Mouse (Mus musculus) telencephalon, adult 2 months (tissue): ENCODE measurements around the gene Zbtb49.
A peak's percentile ranks its signal among the peaks of the same experiment; 100 is the strongest.

Source experiments
- DNase-seq: peaks from one replicate; pipeline ENCODE4 v3.0.0-alpha.2; 2011; ENCODE audit warnings: low read depth, low spot score

The Zbtb49 gene

DNA sequence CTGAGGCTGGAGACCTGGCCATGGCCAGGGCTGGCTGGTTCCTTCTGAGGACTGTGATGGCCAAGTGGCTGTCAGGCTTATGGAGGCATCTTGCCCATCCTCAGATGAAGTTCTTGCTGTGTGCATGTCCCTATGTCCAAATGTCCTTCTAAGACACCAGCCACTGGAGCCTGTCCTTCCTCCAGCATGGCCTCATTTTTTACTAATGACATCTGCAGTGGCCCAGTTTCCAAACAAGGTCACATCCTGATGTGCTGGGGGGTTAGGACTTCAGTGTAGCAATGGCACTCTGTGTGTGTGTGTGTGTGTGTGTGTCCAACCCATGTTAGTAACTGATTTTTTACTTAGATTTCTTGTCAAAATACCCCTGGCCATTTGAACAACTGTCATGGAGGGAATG is 24.3 kb downstream of the Zbtb49 start:
- DNase-seq, result no peak

DNA sequence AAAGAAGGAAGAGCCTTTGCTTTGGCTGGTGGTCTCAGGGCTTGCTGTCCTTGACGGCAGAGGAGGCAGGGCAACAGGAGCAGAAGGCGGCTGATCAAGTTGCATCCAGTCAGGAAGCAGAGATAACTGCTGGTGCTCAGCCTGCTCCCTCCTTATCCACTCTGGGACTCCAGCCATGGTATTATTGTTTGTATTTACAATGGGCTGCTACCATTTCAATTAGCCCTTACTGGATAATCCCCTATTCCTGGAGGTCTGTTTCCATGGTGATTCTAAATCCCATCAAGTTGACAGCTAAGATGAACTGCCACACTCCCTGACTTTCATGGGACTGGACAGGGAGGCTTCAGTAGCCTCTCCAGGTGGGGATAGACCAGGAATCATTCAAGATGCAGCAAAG is 25.3 kb downstream of the Zbtb49 start:
- no peak for DNase-seq

DNA sequence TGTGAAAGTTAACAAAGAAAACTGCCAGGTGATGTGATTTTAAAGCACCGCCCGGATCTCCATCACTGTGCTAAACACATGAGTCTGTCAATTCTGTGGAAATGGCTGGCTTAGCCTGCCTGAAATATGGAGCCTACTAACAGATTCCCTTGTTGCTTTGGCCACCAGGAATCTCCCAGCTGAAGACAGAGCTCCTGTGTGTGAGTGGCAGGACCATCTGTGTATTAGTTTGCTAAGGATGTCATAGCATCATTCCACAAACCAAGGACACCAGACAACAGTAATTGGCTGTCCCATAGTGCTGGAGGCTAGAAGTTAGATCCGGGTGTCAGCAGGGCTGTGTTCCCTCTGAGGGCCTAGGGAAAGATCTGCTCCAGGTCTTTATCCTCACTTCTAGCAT is 29.4 kb downstream of the Zbtb49 start:
- DNase-seq, result no peak

DNA sequence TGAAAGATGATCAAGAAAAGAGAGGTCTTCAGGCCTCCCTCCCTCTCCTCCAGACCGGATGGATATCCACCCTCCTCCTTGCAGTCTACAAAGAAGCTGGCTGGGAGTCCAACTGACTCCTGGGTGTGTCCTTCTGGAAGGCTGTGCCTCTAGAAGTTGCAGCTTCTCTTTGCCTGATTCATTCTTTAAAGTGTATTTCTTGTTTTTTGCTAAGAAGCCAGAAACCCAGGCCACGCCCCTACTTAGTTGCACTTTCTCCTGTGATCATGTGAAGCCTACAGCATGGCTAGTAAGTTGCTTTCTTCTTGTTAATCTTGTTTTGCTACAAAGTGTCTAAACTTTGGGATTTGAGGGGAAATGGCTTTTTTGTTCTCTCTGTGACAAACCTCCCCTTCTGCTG is 33.3 kb downstream of the Zbtb49 start:
- DNase-seq, result no peak

DNA sequence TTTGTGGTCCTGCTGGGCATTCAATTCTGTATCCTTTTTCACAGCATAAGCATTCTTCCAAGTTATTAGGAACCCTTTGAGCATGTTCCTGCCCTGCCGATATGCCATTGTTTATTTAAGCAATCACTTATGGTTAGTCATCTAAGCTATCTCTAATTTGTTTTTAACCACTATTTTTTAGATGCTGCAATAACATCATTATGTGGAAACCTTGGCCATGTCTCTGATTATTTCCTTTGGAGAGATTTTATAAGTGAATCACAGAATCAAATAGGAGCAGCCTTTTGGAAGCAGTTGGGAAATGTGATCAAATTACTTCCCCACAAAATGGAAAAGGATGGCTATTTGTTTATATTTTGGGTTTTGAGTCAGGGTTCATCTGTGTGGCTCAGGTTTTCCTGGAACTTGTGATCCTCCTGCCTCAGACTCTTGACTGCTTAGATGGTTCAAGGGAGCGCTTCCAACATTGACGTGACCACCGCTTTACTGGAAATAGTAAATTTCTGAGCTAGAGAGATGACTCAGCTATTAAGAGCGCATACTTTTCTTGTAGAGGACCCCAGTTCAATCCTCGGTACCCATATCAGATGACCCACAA is 35.5 kb downstream of the Zbtb49 start:
- no peak for DNase-seq

DNA sequence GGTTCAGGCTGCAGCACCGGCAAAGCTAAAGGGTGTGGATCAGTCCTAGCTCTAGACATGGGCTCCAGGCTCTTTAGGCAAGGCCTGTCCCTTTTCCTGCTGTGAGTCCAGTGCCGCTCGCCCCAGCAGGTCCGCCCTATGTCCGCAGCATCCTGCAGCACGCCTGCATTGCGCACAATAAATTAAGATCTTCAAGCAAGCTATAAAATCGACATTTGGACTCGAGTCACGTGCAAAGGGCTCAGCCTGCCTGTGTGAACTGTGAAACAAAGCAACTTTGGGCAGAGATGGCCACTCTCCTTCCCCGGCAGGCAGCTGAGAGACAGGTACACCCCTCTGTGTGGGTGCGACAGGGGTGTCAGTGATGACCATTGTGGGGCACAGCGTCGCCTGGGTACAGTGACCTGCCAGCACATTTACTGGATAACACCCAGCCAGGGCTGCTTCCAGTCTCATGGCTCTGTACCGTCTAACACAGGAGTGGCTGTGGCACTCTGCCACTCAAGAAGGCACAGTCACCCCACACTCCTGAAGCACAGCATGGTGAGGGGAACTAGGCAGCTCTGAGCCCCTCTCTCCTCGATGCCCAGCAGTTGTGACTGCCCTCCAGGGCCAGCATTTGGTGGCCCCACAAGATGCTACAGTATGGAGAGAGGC is 45.9 kb downstream of the Zbtb49 start:
- no peak for DNase-seq

DNA sequence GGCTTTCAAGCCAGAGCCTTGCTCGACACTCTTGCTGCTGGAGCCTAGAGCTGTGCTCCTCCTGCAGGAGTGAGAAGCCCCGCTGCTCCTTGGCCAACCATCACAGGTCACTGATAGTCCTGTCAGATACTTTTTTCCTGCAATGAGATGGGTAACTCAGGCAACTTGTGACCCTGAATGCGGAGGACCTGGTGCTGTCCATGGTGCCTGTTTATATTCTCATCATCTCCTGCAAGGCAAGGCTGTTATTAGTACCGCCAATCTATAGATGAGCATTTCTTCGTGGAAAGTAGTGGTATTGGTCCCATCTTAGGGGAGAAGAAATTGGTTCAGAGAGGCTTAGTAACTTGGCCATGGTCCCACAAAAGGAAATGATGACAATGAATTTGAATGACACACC is 46.5 kb downstream of the Zbtb49 start:
- no peak for DNase-seq

DNA sequence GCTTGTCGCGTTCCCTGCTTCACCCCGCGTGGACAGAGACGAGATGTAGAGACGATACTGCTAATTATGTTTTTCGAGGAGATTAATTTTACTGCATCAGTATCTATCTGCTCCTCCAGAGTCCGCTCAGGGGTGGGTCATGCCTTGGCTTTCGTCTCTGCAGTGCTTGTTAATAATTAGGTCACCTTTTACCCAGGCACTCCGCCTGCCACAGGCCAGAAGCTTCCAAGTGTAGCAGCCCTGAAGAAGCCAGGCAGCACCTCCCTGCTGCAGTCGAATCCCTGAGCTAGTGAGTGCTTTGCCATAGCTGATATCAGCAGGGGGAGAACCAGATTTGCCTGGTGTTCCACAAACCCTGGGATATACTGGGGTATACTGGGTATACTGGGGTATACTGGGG is 51.8 kb downstream of the Zbtb49 start:
- no peak for DNase-seq

DNA sequence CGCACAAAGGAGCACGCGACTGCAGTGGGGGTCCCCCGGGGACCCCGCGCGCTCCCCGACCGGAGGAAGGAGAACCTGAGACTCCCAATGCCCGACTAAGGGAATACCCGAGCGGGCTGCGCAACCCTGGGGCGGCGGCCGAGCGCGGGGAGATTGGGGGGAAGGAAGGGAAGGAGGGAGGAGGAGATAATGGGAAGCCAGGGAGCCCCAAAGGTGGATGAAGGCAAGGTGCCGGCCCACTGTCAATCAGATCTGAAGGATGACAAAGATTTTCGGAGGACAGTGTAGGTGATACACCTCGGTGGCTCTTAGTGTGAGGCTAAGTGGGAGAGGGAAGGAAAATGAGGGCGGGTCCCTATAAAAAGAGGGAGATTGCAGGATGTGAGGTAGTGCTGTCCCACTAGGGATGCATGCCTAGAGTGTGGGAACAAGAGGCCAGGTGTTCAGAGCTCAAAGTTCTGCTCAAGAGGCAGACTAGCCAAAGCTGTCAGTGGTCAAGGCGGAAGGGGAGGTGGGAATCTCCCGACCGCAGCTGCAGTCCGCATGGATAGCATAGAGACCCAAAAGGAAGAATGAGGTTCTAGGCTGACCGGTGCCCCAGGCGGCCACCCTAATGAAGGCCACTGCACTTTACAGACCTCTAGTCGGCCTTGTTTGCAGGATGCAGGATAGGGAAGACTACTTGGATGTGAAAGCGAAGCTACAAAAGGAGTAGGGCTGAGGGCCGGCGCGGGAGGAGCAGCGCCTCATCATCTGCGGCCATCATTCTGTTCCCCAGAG is 60.4 kb downstream of the Zbtb49 start, which contains the start of gene Nsg1:
Nsg1 (minus strand) TSS at position 274 of the 780 bp plus-strand sequence.
- no peak for DNase-seq

DNA sequence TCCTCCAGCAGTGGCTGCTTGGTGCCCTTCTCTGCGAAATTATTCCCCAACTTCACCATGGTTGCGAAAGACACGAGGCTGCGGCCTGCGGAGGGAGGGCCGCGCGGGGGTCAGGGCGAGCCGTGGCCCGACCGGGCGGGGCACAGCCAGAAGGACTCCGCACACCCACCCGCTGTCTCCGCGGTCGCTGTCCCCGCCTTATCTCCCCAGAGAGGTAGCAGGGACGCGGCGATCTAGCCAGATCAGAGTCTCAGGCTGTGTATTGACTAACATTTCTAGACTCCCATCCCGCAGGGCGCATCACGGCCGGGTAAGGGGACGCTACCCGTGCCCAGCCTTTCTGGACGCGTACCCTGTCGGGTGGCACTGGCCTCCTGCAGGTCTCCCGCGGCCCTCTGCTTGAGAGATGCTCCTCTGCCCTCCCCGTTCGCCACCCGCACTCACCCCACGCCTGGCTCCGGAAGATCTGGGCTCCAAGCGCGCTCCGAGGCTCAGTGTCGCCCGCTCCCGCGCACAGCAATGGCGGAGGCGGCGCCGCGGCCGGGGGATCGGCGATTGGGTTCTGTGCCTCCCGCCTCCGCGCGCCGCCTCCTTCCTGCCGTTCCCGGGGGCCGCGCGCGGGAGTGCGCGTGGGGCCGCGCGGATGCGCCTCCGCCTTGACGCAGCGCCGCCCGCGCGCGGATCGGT is 61.2 kb downstream of the Zbtb49 start:
- DNase-seq, result peak; percentile 43

DNA sequence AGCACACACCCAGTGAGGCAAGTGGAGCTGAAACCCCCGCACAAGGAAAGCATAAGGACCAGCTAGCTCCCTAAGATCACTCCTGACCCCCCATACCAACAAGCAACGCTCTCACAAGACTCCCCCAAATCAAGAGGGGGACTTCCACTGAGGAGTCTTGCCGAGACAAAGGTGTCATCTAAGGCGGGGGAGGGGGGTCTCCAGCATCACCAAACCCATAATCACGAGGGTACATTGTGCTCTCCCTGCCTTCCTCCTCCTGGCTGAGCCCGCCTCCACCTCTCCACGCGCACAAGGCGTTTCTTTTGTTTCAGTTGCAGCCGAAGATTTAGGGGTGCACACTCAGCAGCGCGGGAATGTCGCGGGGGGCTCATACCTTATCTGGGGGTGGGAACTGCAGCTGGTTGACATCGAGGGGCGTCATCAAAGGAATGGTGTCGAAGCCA is 61.7 kb downstream of the Zbtb49 start:
- DNase-seq, result peak; percentile 63

DNA sequence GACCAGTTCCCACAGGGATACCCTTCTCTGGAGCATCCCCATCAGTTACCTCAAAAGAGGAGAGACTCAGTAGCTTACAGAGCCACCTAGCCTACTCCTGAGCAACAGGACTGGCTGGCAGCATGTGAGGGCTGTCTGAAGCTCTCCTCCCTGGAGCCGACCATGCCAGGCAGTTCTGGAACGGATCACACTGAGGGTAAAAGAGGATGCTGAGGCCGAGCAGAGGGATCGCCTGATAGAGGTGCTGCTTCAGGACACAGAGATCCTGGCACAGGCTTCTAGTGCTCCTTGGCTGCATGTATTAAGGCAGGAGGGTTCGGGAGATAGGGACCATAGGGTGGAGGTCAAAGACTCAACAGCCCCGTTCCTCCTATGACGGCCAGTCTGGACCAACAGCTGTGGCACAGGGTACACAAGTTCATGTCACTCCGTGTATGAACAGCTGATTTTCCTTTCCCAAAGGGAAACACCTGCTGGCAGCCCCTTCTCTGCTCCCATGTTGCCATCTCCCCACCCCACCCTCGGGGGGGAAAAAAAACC is 62.7 kb downstream of the Zbtb49 start:
- DNase-seq, result no peak

DNA sequence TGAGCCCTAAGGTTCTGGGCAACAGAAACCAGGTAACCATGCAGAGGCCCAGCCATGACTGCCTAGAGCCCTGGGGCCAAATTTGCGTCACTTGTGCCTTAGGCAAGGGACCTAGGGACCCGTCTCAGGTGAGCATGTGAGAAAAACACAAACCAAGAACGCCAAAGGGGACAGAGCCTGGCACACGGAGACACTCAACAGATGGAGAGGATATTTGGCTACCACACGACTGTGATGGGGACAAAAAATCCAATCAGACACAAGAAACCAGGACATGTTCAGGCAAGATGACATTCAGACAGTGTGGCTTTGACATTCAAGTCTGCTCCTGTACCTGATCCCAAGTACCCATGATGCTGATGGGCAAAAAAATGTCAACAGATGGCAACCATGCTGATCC is 66.6 kb downstream of the Zbtb49 start:
- DNase-seq, result no peak

DNA sequence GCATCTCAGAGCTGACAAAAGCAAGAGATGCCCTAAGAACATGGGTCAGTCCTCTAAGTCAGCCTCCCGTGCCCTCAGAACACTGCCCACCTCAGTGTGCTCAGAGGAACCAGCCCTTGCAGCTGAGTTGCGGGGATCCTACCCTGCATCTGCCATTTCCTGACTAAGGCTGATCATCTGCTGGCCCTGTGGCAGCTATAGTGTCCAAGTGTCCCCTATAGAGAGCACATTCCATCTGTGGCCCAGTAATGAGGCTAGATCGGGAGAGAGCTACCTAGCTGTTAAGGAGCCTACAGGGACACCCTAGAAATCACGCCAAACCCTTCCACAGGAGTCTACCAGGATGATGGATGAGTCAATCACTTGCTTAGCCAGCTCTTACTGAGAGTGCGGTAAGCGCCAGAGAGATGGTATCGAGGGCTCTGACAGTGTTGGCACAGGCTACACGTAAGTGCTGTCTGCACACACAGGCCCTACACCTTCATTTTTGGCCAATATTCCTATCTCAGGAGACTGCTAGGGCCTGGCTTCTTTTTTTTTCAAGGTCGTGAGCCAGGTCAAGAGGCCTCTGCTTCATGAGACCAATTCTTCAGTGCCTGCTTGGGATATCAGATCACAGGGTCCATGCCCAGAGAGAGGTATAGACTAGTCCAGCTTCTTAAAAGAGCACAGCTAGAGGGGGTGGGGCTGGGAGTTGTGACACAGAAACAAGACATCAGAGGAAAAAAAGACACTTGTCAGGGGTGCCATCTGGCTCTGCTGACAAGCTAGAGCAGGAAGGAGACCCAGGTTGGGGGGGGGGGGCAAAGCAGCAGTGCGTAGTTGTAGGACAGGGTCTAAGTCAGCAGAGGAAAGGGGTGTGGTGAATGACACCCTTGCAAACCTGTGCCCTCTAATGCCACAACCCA is 67.8 kb downstream of the Zbtb49 start:
- DNase-seq, result no peak

DNA sequence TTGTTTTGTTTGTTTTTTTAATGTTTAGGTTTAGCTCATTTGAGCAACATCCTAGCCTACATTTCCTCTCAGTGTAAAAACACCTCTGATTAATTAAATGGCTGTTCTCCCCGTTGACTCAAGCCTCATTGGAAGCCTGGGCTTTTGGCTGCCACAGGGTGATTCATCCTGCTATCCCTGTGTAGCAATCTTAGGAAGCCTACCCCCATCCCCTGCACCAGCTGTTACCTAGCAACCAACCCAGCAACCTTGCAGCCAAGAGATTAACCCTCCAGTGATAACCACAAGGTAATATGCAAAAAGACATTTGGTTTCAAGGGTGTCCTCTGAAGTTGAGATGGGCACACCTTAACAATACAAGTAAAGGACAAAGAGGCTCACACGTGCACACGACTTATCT is 69.0 kb downstream of the Zbtb49 start:
- DNase-seq, result peak; percentile 86

DNA sequence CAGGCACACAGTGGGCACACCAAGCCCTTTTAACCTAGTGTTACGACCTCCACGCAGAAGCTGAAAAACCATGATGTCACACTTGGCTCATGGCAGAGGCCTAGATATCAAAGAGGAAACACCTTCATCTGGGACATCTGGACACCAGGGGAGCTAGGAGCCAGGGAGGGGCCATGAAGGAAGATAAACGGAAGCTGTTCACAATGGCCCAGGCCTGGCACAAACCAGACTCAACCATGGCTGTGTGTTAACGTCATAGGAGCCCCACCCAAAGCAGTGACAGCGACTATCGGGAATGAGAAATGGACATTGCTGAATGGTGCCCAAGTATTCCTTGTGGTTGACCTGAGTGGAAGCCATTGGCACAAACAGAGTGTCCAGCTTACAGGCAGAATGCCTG is 73.7 kb downstream of the Zbtb49 start:
- no peak for DNase-seq

DNA sequence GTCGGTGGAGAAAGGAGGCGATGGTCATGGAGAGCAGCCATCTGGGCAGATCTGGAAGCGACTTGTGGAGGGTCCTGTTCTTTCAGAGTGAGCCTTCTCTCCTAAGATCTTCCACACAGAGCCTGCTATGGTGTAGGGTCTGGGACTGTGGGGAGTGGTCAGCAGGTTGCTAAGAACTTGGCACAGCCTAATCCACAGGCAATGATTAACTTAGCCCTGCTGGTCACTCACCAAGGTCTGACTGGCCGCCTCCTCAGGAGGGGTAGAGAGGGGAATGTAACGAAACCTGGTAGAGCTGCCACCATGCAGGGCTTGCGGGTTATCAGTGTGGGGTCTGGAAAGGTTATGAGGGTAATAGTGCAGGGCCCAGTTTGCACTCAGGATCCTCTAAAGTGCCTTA is 79.4 kb downstream of the Zbtb49 start:
- DNase-seq, result no peak
